Mouse (Mus musculus): ENCODE data around the gene Rtl10. TPM values are rescaled to one million over a fixed set of nuclear protein-coding genes. Genes with fewer than 3 reads are reported as not detected.

The Rtl10 gene
- total RNA-seq, 4 experiments from 2014 or later = 3.5 to 4.8 (median 4.0) TPM

DNA sequence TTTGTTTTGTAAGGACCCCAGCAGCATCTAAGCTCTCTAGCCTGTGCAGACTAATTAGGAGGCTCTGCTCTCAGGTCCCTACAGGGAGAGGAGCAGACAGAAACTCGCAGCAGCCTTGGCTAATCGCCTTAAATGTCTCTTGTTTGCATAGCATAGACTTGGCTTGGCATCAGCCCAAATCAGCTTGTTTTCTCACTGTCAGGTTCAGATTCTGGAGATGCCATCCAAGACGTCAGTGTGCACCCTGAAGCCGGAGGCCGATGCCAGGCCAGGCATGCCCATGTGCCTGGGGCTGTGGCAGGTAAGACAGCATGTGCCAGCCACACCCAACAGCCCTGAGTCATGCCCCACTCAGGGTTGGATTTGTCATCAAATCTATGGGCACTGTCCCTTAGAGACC lies 49.2 kb downstream of the Rtl10 start:
- no peak for DNase-seq (ENCODE audit: low spot score)

Other genes starting within 250 kb of the Rtl10 start
- gene Gm49776, start 240.6 kb upstream of the Rtl10 start, total RNA-seq (2022) = not detected
- 10 to 100 TPM; 10.8 to 15.7 (median 12.7) TPM for gene Dgcr8, start 209.7 kb upstream of the Rtl10 start, total RNA-seq (2022)
- 100 to 1,000 TPM; 184 to 210 (median 190) TPM for gene Tango2, start 150.8 kb upstream of the Rtl10 start, total RNA-seq (2022)
- gene Arvcf, start 150.7 kb upstream of the Rtl10 start, total RNA-seq (2022) = 10 to 100 TPM; 12.6 to 20.0 (median 16.2) TPM
- 10 to 100 TPM; 37.0 to 49.9 (median 42.1) TPM for gene Txnrd2, start 72.5 kb upstream of the Rtl10 start, total RNA-seq (2022)
- 100 to 1,000 TPM; 146 to 174 (median 157) TPM for gene Comt, start 72.0 kb upstream of the Rtl10 start, total RNA-seq (2022)
- 1 to 10 TPM; 4.8 to 7.4 (median 5.5) TPM for gene Gnb1l, start 188 bp upstream of the Rtl10 start, total RNA-seq (2022)
- 1 to 10 TPM; 1.0 to 2.0 (median 1.1) TPM for gene Tbx1, start 91.8 kb downstream of the Rtl10 start, total RNA-seq (2022)
- gene Gp1bb, start 123.5 kb downstream of the Rtl10 start, total RNA-seq (2022) = 1 to 10 TPM in 1 of 4 experiments, under 1 TPM in 3; 0.28 to 1.9 (median 0.36) TPM
- gene Gm49601, start 127.5 kb downstream of the Rtl10 start, total RNA-seq (2022) = 1 to 10 TPM in 1 of 4 experiments, under 1 TPM in 3; 0.46 to 2.0 (median 0.66) TPM
- 1 to 10 TPM; 2.2 to 4.1 (median 3.0) TPM for gene Sept5, start 131.1 kb downstream of the Rtl10 start, total RNA-seq (2022)